Mouse (Mus musculus) left cerebral cortex, postnatal 14 days (tissue): Measurements from ENCODE around the gene Rorb. TPM values are rescaled to one million over a fixed set of nuclear protein-coding genes. Genes with fewer than 3 reads are reported as not detected.

Experiments
- DNase-seq, 2 experiments: peaks; one replicate each; pipeline ENCODE4 v3.0.0; 2021 to 2022; ENCODE audit warnings: low spot score in 2 of 2, mixed read lengths in 1 of 2
- intact Hi-C: fragments of 180-260 bp; cut with DNase I; formaldehyde crosslinking; loops from one replicate; pipeline ENCODE4 v1.15.1; 2025
- total RNA-seq, 2 experiments: library from RNA; stranded (reverse); gene quantifications; 2 replicates each; pipeline ENCODE4 v1.2.3; 2021

The Rorb gene
- total RNA-seq, 2 experiments from 2014 or later = 53.4 to 75.6 TPM

DNA sequence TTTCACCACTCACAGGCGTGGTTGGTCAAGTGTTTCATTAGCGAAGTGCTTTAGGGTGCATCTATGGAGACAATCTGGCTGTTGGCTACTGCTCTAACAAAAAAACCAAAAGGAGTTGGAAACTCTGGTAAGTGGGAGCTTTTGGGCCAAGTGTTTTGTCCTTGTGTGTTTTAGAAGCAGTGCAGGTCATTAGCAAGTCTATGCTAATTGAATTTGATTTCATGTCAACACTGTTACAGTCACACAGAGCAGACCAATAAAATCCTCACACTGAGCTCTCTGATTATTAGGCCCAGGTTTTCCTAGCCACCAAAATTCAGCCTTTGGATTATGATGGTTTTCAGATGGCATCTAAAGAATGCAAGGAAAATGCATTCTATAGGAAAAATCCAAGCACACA, 70.2 kb downstream of the Rorb start:
- peak in 1 of 2 experiments; percentile 8 for DNase-seq
- intact Hi-C loops = loop anchor here (5.0 kb wide), 1 partner anchor 1302 kb away; no protein-coding TSS in a partner anchor

DNA sequence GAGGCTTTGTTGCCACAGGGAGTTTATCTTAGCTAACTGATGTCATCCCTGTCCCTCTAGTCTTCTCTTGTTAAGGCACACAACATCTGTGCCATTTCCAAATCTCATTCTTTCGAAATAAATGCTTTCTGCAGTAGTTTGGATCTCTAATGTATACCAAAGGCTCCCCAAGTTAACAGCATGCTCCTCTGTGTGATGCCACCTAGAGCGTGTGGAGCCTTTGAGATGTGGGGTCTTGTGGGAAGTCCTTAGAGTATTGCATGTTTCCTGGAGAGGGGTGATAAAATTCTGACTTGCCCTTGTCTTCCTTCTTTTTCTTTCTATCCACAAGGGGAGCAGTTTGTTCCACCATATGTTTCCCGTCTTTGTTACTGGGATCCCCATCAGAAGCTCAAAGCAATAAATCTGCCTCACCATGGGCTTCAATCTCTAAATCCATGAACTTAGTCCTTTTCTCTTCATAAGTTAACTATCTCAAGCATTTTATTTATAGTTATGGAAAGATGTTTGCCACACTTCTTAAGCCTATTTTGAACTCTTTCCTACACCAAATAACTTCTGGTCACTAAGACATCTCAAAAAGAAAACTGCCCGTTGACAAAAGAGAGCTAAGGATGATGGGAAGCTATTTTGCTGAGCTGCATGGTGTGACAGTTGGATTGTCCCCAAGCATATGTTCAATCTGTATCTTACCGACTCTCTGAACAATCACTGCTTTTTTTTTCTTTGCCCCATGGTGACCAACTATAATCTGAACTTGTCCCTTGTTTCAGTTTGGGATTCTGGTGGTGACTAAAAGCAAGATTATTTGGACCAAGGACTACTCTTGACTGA, 76.3 kb downstream of the Rorb start:
- no peak for DNase-seq
- intact Hi-C loops = no loop called here

DNA sequence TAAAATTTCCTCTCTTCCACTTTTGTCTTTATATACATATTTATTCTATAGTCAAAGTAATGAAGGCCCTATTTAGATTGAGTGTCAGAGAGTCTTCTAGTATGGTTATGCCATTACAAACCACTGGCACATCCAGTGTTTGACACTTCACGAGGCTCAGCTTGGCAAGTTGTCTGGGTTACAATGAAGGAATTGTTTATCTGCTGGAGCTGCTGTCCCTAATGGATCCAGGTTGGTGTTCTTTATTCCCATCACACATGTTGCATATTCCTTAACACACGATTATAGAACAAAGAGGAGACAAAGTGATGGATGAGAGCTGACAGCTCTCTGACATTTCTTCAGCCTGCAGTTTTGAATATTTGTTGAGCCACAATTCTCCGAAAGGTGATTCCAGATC, 77.0 kb downstream of the Rorb start:
- intact Hi-C loops = no loop called here
- DNase-seq = no peak

DNA sequence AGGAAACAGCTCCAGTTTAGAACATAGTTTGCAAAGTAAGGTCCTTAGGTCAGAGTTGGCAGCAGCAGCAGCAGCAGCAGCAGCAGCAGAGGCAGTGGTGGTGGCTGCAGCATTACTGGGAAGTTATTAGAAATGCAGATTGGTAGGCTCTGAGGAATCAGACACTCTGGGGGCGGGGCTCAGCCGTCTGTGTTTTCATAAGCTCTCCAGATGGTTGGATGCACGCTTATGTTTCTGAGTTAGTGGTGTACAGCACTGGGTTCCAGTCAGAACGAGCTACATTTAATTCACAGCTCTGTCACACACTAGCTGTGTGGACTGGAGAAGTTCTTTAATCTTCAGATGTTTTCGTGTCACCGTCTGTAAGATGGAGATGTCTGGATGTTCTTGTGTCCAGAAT, 105.9 kb downstream of the Rorb start:
- intact Hi-C loops = no loop called here
- peak; percentile 49 to 62 for DNase-seq

DNA sequence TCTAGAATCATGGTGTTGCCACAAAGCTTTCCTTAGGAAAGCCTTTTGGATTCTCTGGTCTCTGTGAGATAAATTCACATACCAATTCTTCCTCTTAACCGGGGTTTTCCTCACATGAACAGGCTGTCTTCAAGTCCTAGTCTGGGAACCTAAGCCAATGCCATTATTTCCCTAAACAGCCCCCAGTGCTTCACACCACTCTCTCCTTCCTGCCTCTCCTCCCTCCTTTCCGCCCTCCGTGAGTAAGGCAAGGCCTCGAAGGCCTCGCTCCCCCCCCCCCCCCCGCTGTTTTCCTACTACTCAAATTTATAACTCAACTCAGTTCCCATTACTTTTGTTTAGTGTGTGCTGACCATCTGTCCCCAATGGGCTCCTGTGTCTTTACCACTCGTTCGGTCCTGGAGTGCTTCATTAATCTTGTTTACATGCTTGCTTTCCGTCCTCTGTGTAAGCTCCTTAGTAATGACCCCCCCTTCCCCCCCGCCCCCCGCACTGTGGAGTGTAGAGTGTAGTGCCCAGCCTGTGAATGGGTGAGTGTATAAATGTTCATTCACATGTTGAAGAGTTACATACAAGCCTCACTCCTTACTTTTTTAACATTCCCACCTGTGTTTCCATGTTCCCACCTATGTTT, 106.9 kb downstream of the Rorb start:
- no peak for DNase-seq
- intact Hi-C loops = no loop called here

DNA sequence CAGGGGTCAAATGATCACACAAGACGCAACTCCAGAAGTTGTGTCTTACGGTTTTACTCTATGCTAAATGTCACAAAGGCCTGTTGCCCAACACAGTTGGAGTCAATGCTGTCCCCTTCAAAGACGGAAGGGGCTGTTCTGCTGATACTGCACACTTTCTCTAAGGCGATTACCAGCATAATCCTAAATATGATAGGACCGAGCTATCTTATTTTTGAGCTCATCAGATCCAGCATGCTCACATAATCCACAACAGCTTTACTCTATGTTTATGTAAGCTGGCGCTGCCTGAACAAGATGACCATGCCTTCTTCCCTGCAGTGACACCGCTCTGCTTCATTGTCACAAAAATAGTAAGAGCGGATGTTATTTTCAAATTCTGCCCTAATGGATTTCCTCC, 112.0 kb downstream of the Rorb start:
- intact Hi-C loops = no loop called here
- DNase-seq = no peak

DNA sequence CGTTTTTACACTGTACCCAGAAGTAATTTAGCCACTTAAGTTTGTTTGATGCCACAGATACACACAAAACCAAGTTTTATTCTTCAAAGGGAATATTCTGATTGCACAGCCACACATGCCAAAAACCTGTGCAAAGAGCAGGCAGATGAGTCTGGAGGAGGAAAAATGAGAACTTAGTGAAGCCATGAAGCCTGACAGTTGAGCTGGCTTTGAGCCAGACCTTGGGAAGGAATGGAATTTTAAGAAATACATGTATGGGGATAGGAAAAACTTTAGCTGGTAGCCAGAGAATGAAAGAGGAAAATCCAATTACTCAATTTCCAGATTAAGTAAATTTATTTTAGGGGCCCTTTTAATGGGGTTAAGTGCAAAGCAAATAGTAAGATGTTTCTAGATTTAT, 113.3 kb downstream of the Rorb start:
- intact Hi-C loops = no loop called here
- peak in 1 of 2 experiments; percentile 20 for DNase-seq

DNA sequence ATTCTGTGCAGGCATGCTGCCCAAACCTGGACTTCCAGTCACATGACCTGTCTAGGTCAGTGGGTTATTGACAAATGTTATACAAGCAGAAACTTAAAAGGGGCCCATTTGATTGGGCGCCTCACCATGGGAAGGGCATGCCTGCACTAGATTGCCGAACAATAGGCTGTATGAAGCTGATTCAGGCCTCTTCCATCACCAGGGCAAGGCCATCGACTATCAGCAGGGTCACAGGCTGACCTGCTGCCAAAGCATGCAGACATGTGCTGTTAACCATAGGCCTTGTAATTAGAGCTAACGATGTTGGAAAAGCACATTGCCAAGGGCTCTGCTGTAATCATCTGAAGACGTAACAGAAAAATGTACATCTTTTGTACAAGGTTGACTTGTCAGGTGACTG, 131.0 kb downstream of the Rorb start:
- DNase-seq = no peak
- intact Hi-C loops = loop anchor here (5.0 to 10.0 kb wide), 2 partner anchors 125 to 1367 kb away; no protein-coding TSS in a partner anchor

DNA sequence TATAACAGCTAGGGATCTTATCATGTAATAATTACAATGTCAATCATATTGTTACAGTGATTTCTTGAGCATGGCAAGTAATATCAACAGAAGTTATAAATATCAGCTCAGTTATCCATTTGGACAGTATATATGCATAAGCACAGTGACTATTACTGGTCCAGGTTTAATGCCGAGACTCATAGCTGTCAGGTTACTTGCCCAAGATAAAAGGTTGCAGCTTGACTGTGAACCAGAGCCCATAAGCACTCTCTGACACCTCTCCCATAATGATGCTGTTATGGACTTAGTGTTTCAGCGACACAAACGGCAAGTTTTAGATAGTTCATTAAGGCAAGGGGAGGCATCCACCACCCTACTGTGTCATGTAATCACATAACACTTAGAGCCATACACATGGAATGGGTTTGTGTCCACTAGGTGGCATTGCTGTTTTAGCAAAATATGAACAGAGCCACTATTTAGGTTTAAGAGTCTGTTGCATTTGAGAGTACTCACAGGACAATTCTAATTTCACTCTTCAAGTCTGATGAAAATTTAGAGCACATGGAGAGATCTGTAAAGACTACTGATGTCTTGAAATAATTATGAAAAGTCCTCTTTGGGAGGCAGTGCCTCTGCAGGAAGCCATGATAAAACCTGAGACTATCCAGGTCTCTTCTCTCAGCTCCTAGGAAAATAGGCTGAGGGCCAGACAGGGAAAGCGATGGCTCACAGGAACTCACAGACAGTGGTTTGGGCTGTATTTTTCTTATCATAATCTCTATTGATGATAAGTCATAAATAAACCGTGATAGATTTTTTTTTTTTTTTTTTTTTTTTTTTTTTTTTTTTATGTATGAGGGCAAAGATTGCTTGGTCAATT, 136.0 kb downstream of the Rorb start:
- intact Hi-C loops = loop anchor here (5.0 to 10.0 kb wide), 2 partner anchors 130 to 1372 kb away; no protein-coding TSS in a partner anchor
- DNase-seq = peak; percentile 74 to 81

DNA sequence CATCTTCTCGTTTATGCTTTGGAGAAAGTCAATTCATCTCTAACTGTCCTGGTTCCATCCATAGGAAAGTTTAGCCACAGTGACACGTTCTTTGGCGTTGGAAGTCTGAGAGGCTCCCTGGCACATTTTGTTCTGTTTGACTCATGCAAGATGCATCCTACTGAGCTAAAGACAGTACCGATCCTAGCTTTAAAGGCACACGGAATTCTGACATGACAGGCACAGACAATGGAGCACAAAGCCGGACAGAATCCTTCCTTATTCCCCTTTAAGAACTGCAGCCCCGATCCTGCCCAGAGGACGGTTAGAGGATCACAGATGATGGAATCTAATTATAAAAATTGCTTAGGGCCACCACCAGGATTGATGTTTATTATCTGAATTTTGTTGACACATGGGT, 141.6 kb downstream of the Rorb start:
- peak in 1 of 2 experiments; percentile 34 for DNase-seq
- intact Hi-C loops = no loop called here

DNA sequence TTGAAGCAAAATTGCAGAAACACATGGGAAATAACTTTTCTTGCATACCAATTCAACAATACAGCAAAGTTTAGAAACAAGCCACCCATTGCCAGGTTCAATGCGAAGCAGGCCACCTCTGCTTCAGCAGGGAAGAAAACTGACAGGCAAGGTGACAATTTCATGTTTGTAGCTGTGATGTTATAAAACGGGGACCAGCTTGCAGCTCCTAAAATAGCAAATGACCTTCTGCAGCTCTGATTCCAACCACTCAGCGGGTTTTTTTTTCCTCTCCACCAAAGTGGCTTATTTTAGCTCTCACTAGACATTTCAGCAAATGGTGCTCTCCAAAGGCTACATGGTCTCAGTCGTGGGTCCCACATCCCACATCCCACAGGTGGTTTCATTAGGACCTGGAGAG, 143.7 kb downstream of the Rorb start:
- intact Hi-C loops = no loop called here
- DNase-seq = no peak

DNA sequence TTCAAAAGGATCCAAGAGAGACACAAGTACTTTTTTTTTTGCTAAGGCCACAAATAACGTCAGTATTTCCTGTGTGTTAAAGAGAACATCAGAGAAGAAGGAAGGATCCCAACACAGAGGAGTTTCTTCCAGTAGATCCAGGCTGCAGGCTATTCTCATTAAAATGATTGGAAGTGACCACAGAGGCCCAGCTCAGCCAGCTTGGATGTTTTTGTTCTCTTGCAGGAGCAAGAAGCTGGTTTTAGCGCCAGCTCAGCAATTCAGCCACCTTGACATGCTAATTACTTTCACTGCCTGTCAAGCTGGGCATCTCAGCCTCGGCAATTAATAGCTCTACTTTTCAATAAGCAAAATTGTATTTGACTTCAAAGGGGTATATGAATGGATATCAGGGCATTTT, 151.1 kb downstream of the Rorb start:
- intact Hi-C loops = no loop called here
- no peak for DNase-seq

DNA sequence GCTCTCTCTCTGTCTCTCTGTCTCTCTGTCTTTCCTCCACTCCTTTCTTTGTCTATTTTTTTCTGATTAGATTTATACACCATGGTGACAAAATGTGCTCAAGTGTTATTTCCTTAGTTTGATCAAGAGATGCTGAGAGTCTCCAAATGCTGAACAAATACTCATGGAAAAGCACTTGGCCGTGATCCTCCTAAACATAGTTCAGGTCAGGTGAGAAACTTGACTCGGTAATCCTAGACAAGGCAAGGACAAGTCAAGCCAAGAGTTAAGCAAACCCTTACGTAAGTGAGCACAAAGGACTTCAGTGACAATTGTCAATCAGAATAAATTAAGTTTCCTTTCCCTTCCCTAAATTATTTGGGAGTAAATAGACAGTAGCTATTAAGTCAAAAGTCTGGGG, 158.2 kb downstream of the Rorb start:
- intact Hi-C loops = no loop called here
- no peak for DNase-seq

DNA sequence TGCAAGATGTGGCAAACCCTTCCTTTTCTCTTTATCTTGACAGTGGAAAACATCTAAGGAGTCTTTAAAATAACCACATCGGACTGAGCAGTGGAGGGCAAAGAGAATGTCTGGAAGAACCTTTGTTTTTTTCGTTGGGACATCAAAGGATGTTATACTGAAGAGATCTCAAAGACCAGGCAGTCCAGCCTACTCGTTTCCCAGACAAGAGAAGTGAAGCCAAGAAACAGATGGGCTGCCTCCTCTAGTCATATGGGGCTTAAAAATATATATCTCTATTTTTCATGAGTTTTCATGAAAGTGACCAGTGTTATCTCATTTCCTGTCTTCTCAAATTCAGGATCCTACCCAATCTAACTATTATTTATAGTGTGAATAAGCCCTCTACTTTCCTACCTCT, 163.8 kb downstream of the Rorb start:
- no peak for DNase-seq
- intact Hi-C loops = no loop called here

DNA sequence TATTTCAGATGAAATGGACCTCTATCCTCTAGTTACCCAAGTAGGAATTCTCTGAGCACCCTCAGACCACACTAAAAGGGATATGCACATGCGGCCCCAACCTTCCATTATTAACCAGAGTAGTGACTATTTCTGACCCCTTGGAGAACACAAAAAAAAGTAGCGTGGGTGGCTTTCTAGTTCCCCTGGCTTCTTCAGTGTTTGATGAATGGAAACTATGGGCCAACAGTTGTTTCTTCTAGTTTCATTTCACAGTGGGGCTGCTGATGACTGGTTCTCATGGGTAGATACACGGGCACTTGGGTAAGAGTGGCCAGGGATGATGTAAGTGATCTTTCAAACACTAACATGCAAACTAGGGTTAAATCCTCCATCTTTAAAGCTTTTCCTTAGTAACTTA, 165.7 kb downstream of the Rorb start:
- intact Hi-C loops = no loop called here
- no peak for DNase-seq

DNA sequence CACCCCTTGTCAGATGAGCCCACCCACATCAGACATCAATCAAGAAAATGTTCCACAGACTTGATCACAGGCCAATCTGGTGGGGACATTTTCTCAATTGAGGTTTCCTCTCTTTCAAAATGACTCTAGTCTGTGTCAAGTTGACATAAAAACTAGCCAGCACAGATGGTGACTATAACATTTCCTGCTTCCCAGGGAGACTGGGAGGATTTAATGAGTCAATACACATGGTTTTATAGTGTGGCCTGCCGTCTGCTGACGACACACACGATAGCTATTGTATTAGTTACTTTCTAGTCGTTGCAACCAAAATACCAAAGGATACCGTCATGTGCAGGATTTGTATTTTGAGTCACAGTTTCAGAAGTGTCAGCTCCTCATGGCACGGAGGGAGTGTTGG, 169.6 kb downstream of the Rorb start:
- DNase-seq = peak in 1 of 2 experiments; percentile 14
- intact Hi-C loops = no loop called here

DNA sequence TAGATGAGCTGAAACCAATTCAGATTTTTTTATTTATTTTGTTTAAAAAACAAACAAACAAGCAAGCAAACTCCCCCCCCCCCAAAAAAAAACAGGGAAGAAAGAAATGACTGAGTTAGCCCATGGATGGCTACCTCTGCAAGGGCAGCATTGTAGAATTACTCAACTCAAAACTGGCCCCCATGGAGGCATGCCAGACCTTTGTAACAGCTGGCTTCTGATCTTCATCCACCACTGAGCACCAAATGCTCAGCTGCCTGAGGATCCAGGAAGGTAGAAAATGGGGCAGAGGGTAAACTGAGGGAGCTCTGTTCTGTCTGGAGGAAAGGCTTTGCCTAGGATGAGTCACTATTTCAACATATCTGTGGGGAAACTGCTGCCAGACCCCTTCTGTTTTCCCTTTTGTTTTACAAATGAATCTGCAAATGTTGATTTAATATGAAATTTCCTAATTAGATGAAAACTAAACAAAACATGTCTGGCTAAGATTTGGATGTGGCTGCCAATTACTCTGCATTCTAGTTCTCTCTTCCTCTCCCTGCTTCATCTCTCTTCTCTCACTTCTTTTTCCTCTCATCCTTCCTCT, 199.1 kb downstream of the Rorb start:
- DNase-seq = no peak
- intact Hi-C loops = no loop called here

DNA sequence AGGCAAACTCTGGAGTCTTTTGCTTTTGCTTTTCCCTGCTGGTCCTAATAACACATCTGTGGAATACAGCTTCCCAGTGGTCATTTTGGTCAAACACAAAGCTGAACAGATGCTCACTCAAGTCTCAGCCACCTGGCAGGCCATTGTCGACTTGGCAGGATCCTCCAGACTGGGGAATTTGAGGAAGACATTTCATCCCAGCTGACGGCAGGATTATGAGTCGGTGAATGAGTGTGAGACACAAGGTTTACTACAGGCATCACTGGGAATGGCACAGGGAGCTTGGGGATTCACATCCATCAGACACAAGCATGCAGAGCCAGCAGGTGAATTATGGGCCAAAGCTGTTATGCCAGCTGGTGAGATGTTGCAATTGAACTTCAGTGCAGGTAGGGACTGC, 201.4 kb downstream of the Rorb start:
- DNase-seq = no peak
- intact Hi-C loops = no loop called here

DNA sequence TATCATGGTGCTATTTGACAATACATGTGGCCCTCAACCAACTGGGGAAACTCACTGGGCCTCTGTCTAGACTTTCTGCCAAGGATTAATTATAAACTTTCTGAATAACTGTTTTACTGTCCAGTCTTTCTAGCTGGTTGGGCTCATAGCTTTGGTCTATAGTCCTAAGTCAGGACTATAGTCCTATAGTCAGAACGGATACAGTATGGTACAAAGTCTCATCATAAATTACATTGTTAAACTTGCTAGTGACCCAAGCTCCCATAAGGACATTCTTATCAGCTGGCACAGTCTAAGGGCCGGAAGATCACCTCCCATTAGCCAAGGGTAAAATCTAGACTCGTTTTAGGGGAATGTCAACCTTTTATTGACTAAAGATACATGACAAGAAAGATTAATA, 205.5 kb downstream of the Rorb start:
- no peak for DNase-seq
- intact Hi-C loops = no loop called here

DNA sequence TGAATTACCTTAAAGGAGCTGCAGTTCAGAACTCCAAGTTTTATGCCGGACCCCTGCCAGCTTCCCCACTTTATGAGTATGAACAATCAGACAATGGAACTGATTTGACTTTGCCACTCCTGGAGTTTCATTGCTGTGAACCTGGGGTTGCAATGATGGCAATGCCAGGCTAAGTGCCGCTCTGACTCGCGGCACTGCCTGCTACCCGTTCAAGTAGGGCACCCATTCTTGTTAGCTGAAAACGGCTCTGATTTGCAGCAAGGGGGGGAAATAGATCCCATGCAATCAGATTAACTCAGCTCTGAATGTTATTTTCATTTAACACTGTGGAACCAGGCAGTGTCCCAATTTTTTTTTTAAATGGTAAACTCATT, 208.3 kb downstream of the Rorb start:
- intact Hi-C loops = no loop called here
- DNase-seq = no peak
